Mouse (Mus musculus) testis, postnatal 10 days (tissue): ENCODE measurements at regions not wholly inside any gene's neighbourhood (a gene's known extent, or its start where the extent isn't known, plus 50 kb on each side); places are given as distances from the start of the nearest gene placed in this dataset.

Experiments
- DNase-seq: peaks from one replicate; pipeline ENCODE4 v3.0.0; 2021; ENCODE audit warnings: low spot score

- DNase-seq: no peak
Observed at GRCm38 (mm10) chr13:83716711-83717171, 212.9 kb downstream of the Mef2c start.

GRCm38 (mm10) chr13:83717686-83718210, 213.9 kb downstream of the Mef2c start:
- DNase-seq: no peak

- no peak for DNase-seq
Observed at GRCm38 (mm10) chr13:83718431-83719410, 214.9 kb downstream of the Mef2c start.

GRCm38 (mm10) chr13:83719635-83720291, 215.9 kb downstream of the Mef2c start:
- no peak for DNase-seq

GRCm38 (mm10) chr13:83720352-83720751, 216.5 kb downstream of the Mef2c start:
- no peak for DNase-seq

- DNase-seq: no peak
Observed at GRCm38 (mm10) chr13:83720883-83721371, 217.1 kb downstream of the Mef2c start.

GRCm38 (mm10) chr13:83721563-83721962, 217.7 kb downstream of the Mef2c start:
- no peak for DNase-seq

- DNase-seq: no peak
Observed at GRCm38 (mm10) chr13:83722241-83722640, 218.4 kb downstream of the Mef2c start.

- no peak for DNase-seq
Observed at GRCm38 (mm10) chr13:83722791-83723190, 219.0 kb downstream of the Mef2c start.

GRCm38 (mm10) chr13:83723396-83723795, 219.6 kb downstream of the Mef2c start:
- DNase-seq: no peak

- no peak for DNase-seq
Observed at GRCm38 (mm10) chr13:83724196-83724595, 220.4 kb downstream of the Mef2c start.

GRCm38 (mm10) chr13:83724995-83725394, 221.2 kb downstream of the Mef2c start:
- peak; percentile 83 for DNase-seq

GRCm38 (mm10) chr13:83725831-83726230, 222.0 kb downstream of the Mef2c start:
- DNase-seq: no peak

- DNase-seq: no peak
Observed at GRCm38 (mm10) chr13:83726346-83726975, 222.6 kb downstream of the Mef2c start.

GRCm38 (mm10) chr13:83727051-83727765, 223.4 kb downstream of the Mef2c start:
- no peak for DNase-seq

- no peak for DNase-seq
Observed at GRCm38 (mm10) chr13:83727766-83728395, 224.0 kb downstream of the Mef2c start.

GRCm38 (mm10) chr13:83728421-83729010, 224.7 kb downstream of the Mef2c start:
- no peak for DNase-seq

- no peak for DNase-seq
Observed at GRCm38 (mm10) chr13:83729331-83730009, 225.6 kb downstream of the Mef2c start.

- no peak for DNase-seq
Observed at GRCm38 (mm10) chr13:83730155-83730712, 226.4 kb downstream of the Mef2c start.
